Mouse (Mus musculus): ENCODE measurements at regions not wholly inside any gene's neighbourhood (a gene's known extent, or its start where the extent isn't known, plus 50 kb on each side); places are given as distances from the start of the nearest gene placed in this dataset.

DNA sequence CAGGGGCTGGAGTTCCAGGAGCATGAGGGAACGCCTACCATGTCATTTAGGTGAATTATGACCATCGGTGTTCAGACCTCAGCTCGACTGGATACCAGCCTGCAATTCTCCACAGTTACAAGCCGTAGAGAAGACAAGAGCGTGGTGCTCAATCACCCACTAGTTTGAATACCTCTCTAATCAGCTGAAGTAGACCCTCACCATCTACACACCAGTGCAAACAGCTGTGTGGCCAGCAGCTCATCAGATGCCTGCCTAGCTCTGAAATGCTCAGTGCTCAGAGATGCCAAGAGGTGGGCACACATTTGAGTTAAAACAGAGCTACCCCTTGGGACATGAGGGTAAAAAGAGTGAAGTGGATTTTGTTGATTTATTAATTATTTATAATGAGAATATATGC lies 660.2 kb downstream of the Magi1 start:
- no peak for DNase-seq (ENCODE audit: low read depth, low spot score)

DNA sequence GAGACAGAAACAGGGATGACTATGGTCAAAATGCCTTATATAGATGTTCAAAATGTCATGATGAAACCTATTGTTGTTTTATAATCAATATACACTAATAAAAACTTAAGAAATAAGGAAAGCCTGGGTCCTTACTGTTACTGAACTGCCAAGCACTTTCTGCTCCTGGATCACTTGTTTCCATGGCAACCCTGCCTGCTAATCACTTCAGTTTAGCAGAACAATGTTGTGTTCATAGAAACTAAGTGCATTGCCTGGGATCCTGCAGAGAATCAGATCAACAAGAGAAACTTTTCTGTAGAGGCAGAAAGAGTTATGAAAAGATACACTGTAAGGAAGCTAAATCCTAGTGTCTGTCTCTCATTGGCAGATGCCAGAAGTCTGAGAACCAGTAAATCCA lies 666.8 kb downstream of the Magi1 start:
- DNase-seq (ENCODE audit: low read depth, low spot score), result no peak

DNA sequence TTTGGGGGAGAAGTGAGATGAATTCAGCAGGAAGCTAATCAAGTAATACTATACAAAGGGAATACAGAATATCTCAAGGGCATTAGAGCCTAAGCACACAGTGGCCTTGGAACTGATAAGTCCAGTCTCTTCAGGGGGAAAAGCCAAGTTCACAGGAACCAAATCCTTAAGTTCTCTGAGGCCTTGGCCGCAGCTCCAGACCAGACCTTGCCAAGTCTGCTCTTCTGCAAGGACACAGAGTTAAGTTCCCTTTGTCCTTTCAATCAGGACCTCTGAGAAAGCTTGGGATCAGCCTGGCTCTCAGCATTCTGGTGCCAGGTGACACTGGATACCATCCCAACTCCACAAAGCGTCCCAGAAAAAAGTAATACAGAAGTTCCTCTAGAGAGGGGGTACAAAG lies 657.1 kb upstream of the Adamts9 start:
- no peak for DNase-seq (ENCODE audit: low read depth, low spot score)

DNA sequence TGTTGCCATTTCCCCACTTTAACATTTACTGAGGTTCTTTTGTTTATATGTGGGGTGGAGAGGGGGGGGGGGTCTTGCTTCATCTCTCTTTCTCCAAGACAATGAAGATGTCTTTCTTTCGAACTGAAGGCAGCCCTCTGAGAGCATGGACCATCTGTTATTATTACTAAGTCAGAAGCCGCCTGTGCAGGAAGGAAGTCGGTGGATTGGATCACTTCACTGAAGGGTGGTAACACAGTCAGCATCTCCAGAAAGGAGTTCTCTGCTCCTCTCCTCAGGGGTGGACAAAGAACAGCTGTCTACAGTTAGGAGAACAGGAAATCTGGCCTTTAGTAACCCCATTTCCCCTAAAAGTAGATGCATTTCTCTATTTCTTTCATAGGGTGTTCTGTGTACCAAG lies 656.1 kb upstream of the Adamts9 start:
- DNase-seq (ENCODE audit: low read depth, low spot score), result no peak

DNA sequence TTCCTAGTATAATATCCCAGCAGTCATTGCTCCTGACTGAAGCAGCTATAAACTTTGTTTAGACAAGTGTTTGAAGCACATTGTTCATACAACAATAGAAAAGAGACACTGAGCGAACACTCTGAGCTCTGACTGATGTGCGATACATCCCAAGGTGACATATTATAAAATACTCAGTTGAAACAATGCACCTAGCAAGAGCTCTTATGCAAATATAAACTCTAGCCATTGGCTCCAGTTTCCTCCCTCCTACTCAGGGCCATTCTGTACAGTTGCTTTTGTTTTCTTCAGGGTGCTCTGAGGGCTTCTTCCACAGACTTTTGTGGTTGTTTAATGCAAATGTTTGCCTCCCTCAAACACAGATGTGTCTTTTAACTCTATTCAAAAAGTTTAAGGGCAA lies 646.6 kb upstream of the Adamts9 start:
- DNase-seq (ENCODE audit: low read depth, low spot score), result no peak

DNA sequence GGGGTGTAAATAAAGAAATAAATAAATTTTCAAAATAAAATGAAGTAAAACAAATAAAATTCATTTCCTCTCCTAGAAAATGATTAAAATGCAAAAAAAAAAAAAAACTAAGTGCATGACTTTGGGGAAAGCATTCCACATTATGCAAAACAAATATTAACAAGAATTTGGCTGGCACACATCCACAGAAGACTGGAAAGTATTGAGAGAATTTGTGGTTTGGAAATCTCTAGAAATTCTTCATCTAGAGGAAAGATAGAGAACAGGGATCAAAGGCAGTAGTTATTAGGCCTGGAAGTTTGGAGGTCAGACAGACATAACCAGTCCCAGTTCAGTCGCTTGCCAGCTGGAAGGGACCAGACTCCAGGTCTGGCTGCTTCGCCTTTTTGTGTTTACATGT lies 643.6 kb upstream of the Adamts9 start:
- no peak for DNase-seq (ENCODE audit: low read depth, low spot score)

DNA sequence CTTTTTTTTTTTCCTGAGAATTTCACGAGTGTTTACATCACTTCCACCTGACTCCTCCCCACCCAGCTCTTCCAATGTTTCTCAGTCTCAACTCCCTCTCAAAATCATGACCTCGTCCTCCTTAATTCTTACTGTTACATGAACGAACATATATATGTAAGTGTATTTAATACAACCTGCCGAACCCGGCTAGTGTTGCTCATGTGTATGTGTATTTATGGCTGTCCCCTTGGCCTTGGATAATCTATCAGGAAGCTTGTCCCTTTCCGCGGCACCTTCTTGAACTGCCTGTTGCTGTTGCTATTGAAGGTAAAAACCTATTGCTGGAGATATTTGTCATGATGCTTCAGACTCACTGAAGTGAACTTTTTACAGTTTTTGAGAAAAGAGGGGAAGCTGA lies 637.8 kb upstream of the Adamts9 start:
- DNase-seq (ENCODE audit: low read depth, low spot score), result no peak

DNA sequence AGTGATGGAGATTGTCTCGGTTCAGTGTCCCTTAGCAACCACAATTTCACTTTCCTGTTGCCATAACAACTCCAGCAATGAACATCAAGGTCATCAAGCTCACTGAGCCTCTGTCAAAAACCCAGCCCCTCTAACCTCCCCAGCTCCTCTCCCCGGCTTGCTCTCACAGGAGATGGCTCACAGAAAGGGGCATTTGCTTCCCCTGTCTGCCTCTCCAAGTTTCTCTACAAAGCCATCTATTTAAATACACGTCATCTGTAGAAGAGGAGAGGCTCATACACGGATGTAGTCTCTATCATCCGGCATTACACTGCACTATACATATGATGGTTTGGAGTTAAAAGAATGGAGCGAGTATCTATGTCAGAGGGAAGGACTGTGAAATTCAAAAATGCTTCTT lies 637.4 kb upstream of the Adamts9 start:
- DNase-seq (ENCODE audit: low read depth, low spot score), result no peak

DNA sequence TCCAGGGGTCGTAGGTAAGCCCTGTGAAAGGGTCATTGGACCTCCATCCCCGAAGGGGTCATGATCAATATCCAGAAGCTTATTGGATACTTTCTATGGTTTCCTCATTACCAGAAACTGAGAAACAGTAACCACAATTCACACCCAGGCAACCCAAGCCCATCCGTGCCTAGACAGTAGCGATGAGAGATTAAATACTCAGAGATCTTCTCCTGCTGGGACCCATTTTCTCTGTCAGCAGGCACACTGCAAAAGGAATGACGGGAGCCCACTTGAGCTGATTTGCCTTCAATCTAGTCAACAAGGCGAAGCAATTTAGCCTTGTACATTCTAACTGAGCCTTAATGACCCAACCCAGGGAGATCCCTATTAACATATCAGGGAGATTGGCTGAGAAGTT lies 632.0 kb upstream of the Adamts9 start:
- no peak for DNase-seq (ENCODE audit: low read depth, low spot score)

DNA sequence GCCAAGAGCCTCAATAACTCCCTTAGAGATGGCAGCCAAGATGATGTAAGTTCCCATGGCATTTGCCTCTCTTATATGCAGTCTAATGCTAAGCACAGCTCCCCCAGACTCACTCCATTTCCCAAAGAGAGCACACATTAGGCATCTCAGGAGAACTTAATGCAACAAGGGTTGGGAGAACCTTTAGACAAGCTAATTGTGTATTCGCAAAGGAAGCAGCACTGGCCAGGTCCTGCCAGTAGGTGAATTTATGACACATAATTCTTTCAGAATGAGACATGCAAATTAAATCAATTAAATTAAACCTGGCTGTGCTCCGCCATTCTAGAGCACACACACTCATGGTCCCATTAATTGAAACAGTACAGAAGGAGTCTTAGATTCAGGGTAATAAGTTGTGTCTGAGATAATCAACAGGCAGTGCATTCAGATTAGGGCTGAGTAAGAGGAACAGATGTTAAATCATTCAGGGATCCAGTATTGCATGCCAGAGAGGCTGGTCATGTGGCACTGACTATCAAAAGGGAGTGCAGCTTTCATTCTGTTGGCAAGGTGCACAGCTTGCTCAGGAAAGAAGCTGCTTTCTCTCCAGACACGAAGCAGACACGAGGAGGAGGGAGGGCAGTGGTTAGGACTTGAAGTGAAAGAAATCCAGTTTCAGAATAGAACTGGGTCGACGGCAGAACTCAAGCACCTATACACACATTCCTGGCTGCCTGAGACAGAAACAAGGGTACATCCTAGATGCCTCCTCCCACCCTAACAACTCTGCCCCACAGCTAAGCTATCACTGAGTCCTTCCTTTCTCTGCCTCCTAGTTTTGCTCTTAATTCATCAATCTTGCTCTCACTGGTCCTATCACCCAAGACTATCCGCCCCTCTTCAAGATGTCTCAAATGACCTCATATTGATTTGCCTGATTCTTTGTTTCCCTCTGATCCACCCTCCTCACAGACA lies 630.7 kb upstream of the Adamts9 start:
- no peak for DNase-seq (ENCODE audit: low read depth, low spot score)

DNA sequence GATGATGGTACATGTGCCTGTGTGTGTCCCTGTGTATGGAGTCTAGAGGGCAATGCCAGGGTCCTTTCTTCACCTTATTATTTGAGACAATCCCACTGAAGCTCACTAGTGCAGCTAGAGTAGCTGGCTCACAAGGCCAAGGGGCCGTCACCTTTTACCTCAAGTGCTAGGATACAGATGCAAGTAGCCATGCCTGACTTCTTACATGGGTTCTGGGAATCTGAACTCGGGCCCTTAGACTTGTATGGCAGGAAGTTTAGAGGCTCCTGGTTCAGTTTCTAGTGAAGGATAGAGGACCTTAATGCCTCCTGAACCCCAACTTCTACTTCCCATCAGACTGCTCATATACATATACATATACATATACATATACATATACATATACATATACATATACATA lies 626.6 kb upstream of the Adamts9 start:
- DNase-seq (ENCODE audit: low read depth, low spot score), result no peak

DNA sequence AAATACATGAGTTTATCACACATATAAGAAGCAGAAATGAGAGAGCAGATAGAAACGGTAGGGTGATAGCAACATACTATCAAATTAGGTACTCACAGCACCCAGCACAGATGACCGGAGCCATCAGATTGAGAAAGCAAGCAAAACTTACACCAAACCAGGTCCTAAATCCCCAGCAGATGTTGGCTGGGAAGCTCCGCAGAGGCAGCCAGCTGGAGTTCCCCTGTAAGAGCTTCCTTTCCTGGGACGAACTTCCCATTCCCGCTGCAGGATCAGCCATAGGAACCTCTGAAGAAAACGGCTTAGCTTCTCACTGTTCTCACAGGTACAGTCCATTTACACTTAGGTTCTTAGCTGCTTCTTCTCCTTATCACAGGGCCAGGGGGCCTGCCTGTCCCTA lies 625.9 kb upstream of the Adamts9 start:
- no peak for DNase-seq (ENCODE audit: low read depth, low spot score)

DNA sequence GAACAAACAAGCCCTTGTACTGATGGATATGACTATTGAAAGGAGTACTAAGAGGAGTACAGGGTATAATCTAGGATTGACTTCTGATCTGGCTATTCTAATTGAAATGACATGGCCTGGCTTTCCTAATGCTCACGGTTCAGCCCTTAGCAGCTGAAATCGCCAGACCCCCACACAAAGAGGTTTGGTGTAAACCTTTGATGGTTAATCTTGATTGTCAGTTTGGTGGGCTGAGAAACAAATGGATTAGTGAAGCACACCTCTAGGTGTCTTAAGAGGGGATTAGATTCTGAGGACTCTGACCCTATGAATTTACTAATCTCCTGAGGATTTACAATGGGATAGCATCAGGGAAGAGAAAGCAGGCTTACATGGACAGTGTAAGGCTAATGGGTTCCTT lies 623.4 kb upstream of the Adamts9 start:
- no peak for DNase-seq (ENCODE audit: low read depth, low spot score)

DNA sequence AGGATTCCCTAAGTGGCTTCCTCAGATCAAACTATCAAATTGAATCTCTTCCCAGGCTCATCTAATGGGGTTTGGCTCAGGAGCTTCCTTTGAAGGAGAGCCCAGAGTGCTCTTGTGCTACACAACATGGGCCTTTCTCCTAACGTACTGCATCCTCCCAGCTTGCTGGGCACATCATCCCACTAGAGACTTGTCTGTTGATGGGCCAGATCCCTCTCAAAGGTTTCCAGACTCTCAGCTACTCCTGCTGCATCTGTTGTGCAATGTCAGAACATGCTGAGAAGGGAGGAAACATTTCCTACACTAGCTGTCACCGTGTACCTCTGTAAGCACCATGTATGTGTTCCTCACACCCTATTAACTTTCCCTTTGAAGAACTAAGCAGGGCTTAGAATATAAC lies 605.0 kb upstream of the Adamts9 start:
- DNase-seq (ENCODE audit: low read depth, low spot score), result no peak

DNA sequence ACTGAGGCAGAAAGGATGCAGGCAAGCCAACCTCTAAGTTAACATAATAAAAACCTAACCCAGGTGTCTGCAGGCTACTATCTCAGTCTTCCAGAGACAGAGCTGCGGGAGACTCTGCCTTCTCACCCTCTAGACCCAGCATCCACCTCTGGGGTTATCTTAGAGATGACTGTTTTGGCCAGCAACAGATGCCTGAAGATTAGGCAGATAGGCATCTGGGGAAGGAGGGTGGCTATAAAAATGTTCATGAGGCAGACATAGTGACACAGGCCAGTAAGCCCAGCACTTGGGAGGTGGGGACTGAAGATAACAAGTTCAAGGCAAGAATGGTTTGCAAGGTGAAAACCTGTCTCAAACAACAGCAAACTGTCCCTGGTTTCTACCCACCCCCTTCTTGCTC lies 601.0 kb upstream of the Adamts9 start:
- DNase-seq (ENCODE audit: low read depth, low spot score), result peak; percentile 11

DNA sequence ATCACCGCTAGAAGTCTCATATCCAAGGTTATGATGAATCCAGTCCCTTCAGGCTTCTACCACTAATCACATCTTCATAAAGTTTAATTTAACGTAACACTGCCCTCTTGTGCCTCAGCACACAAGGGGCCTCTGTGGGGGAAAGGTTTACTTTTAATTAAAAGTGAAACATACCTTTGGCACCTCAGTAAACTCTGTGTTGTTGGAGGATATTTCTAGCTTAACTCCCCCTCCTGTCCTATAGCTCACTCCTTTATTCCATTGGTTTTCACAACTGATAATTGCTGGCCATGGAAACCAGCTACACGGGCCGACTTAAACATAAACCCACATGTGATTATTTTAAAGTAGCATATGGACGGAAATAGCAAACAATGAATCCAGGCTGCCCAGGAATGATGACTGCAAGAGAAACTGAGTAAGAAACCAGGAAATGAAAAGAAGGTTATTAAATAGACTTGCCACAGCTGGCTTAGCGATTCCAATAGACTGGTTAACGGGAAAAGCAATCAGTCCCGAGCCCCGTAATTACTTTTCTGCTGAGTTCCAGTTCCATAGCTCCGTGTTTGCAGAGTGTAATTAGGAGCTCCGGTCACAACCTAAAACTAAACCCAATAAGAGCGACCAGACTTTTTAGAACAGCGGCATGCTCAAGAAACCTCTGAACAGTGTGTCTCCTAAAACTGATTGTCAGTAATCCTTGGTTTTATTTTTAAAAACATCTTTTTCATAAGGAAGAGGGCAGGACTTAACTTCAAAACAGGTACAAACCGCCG lies 600.2 kb upstream of the Adamts9 start:
- peak; percentile 67 for DNase-seq (ENCODE audit: low read depth, low spot score)

DNA sequence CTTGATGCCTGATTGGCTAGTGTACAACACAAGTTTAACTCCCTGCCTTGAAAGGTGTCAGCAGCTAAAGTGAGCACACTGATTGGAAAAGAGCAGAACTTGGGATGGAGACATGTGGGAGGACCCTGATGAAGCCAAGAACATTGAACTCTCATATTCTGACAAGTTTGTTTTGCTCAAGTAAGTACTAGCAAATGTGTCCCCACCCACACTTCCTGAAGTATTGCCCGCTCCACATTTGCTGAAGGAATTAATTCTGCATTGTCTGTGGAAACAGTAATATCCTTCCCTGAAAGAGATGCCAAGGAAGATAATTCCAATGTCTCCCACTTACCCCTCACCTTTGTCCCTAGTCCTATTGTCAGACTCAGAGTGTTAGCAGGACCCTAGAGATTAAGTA lies 596.3 kb upstream of the Adamts9 start:
- no peak for DNase-seq (ENCODE audit: low read depth, low spot score)

DNA sequence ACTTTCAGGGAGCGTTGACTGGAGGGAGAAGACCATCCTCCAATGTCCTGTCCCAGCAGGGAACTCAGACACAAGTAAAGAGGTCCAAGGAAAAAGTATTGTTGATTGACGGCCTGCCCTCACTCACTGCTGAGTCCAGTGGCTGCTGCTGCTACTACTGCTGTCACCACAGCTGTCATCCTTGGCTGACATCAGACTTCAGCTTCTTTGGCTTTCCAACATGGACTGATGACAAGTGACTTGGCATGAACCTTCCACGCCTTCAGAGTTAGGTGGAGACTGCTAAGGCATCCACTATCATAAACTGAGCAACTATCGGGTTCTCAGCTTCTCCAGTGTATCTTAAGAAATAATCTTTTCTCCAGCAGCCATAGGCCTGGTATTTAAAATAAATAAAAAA lies 595.9 kb upstream of the Adamts9 start:
- no peak for DNase-seq (ENCODE audit: low read depth, low spot score)

DNA sequence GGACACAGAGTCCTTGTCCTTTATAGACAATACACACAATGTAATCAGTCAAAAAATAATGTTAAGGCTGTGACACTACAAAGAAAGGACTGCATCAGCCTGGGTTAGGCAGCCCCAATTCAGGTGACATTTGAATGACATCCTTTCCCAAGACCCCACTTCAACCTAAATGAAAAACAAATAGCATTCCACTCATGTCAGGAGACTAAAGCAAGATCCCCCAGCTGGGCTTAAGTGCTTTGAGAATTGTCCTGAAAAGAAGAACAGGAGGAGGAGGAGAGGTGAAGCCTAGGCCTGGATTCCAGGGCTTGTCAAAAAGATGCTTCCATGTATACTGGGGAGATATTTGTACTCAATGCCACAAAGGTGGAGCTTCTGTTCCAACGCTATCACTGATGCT lies 594.7 kb upstream of the Adamts9 start:
- no peak for DNase-seq (ENCODE audit: low read depth, low spot score)

DNA sequence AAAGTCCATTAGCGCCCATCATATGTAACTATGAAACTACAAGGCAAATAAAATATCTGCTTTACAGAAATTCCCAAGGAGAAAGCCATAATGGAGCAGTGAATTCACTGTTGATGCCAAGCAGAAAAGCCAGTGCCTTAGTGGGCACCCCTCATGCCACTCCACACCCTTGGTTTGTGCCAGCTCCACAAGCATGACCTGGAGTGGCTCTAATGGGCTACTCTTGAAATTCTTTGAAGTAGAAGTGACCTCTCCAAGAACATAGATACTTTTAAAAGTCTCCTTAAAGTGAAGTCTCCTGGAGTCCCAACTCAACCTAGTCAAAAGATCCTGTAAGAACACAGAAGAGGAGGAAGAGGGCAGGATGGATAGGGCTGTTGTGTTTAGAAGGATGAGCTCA lies 593.8 kb upstream of the Adamts9 start:
- DNase-seq (ENCODE audit: low read depth, low spot score), result no peak

DNA sequence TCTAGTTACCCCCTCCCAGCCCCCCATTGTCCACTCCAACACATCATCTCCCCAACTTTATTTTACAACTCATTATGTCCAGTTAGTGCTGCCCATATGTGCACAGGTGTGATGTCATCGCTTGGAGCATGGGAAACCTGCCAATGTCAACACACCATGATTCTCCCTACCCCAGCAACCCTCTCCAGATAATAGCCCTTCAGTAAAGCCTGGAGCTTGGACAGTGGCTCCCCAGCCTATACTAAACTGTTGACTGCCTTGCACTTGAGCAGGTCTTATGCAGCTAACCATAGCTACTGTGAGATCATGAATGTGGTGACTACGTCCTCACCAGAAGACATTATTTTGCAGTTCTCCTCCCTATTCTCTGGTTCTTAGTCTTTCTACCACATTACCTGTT lies 570.5 kb upstream of the Adamts9 start:
- no peak for DNase-seq (ENCODE audit: low read depth, low spot score)

DNA sequence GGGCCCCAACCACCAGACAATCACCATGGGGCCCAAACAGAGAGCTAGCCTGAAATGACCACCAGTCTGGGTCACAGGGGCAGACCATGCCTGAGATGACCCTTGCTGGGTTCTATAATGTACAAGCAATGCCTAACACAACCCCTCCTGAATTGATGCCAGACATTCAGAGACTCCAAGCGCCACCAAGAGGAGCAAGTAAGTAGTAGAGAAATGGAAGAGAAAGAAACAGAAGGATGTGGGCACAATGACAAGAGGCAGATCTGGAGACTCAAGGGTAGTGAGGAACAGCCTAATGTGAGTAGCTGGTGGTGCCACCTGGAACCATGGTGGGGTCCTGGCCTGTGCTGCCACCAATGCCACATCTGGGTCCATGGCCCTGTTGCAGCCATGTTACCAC lies 566.6 kb upstream of the Adamts9 start:
- DNase-seq (ENCODE audit: low read depth, low spot score), result no peak

DNA sequence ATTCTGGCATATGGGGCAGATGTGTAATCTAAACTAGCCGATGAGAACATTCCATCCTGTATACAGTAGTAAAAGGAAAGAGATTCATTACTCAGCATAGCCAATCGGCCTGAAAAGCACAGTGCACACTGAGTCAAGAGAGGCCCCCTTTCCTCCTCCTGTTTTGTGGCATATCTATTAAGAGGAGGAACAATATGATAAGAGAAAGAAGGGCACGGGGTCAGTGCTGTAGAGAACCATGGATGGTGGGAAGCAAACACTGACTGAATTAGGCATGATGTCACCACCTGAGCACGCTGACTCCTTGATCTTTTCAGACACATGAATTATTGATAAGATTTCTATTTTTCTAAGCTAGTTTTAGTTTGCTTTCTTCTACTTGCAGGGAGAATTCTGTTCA lies 554.5 kb upstream of the Adamts9 start:
- DNase-seq (ENCODE audit: low read depth, low spot score), result no peak

Measured in forelimb bud, embryonic 11.5 days (tissue).